Mouse (Mus musculus): ENCODE measurements at regions not wholly inside any gene's neighbourhood (a gene's known extent, or its start where the extent isn't known, plus 50 kb on each side); places are given as distances from the start of the nearest gene placed in this dataset.

DNA sequence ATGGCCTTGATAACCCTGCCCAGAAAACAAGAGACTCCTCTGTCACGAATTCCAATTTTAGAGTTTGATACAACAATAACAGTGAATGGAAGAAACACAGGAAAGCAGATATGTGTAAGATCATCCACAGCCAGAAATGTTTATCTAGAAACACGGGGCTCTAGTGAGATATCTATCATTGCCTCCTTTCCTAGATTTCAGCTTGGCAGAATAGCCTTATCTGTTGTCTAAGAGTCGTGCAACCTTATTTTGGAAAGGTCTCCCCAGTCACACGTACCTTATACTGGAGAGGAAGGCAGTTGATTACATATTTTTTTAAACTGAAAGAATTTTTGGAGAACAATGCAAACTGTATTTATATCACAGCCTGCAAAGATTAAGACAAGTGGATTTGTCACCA, 61.6 kb downstream of the Gm10295 start:
- no peak for DNase-seq (ENCODE audit: low spot score in 2 of 2)

DNA sequence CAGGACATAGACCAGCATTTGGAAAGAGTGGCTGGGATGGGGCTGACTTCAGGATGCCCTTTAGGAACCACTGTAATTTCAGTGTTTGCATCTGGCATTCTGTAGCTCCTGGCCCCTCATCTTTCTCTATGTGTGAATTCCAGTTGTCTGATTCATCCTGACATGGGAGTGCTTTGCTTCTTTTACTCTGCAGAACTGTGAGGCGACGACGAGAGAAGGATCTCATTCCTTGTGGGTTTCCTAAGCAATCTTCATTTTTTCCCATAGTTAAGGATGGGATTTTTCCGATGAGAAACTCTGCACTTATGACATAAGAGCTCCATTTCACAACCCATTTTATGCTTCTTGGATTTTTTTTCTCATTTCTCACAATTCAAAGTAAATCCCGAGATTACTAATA, 62.0 kb downstream of the Gm10295 start:
- no peak for DNase-seq (ENCODE audit: low spot score in 2 of 2)

- DNase-seq (ENCODE audit: low spot score in 2 of 2) = no peak
These were observed 63.8 kb downstream of the Gm10295 start for GRCm38 (mm10) chr7:71287441-71287840.

DNA sequence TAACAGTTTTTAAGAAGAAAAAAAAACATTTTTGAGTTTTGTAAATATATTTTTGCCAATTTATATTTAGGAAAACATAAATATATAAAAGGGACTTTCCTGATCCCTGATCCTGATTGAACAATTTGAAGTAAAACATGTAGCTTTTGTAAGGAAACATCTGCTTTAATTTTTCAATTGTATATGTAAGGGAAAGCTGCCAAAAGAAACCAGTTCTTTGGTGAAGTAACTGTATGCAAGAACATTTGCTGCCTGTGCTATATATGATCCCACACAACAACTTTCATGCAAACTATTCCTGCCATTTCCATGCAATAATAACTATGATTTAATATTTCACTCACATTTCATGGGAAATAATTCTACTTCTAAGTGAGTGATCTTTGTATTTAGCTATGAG, 67.0 kb downstream of the Gm10295 start:
- no peak for DNase-seq (ENCODE audit: low spot score in 2 of 2)

- no peak for DNase-seq (ENCODE audit: low spot score in 2 of 2)
These were observed 67.9 kb downstream of the Gm10295 start for GRCm38 (mm10) chr7:71283419-71283818.

DNA sequence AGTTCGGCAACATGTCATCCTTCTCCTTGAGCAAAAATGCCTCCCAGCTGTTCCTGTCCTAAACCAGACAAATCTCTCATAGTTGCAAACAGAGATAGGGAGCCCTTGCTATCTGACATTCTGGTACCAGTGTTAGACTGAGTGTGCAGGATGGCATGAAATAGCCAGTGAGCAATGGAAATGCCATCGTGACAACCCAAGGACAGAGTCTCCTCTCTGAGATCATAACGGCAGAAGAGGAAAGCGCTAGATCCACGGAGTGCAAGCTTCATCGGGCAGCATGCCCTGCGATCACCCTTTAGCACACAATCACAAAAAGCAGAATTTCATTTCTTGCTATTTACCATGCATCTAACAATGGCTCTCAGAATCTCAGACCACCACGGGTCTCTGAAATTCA, 85.2 kb downstream of the Gm10295 start:
- DNase-seq (ENCODE audit: low spot score in 2 of 2) = no peak

GRCm38 (mm10) chr7:71264115-71264514, 87.2 kb downstream of the Gm10295 start:
- no peak for DNase-seq (ENCODE audit: low spot score in 2 of 2)

- no peak for DNase-seq (ENCODE audit: low spot score in 2 of 2)
These were observed 101.6 kb downstream of the Gm10295 start for GRCm38 (mm10) chr7:71249669-71250068.

GRCm38 (mm10) chr7:71249216-71249615, 102.1 kb downstream of the Gm10295 start:
- DNase-seq (ENCODE audit: low spot score in 2 of 2) = no peak

GRCm38 (mm10) chr7:71247922-71248321, 103.4 kb downstream of the Gm10295 start:
- no peak for DNase-seq (ENCODE audit: low spot score in 2 of 2)

DNA sequence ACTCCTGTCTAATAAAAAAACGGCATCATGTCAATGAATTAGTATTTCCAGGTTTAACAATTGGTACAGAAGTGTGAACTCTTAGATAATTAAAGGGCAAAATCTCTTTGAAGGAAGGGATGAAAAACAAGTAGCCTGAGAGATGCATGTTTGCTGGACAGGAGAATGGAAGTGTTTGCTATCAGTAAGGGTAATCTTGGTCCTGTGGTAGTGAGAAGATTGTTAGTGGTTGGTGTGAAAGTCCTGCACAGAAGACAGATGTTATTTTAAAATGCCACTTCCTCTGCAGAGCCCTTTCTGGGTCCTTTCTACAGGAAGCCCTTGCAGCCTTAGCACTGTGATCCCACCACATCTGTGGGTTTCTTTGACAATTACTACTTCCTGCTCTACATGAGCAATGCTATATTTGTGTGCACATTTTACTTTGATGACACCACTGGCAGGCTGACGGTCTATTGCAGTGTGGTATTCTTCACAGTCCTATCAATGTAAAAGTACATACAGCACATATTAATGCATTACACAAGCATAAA, 108.8 kb downstream of the Gm10295 start:
- DNase-seq (ENCODE audit: low spot score in 2 of 2) = no peak

GRCm38 (mm10) chr7:71239207-71239606, 112.1 kb downstream of the Gm10295 start:
- DNase-seq (ENCODE audit: low spot score in 2 of 2) = no peak

DNA sequence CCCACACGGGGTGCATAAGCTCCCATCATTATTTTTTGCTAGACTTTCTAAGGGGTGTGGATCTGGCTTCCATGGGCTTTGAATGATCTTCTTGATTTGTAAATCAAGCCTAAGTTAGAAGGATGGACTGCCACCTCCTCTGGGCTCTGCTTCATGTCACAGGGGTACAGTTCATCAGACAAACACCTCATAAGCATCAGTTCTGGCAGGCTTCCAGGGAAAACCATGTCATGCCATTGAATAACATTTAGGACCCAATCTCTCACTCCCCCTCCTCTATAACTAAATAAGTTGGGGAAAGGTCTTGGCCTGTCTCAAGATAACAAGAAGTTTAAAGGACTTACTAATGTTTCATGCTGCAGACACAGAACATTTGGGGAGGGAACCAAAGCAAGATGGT, 115.0 kb downstream of the Gm10295 start:
- DNase-seq (ENCODE audit: low spot score in 2 of 2) = no peak

GRCm38 (mm10) chr7:71234176-71234769, 117.0 kb downstream of the Gm10295 start:
- DNase-seq (ENCODE audit: low spot score in 2 of 2) = no peak

DNA sequence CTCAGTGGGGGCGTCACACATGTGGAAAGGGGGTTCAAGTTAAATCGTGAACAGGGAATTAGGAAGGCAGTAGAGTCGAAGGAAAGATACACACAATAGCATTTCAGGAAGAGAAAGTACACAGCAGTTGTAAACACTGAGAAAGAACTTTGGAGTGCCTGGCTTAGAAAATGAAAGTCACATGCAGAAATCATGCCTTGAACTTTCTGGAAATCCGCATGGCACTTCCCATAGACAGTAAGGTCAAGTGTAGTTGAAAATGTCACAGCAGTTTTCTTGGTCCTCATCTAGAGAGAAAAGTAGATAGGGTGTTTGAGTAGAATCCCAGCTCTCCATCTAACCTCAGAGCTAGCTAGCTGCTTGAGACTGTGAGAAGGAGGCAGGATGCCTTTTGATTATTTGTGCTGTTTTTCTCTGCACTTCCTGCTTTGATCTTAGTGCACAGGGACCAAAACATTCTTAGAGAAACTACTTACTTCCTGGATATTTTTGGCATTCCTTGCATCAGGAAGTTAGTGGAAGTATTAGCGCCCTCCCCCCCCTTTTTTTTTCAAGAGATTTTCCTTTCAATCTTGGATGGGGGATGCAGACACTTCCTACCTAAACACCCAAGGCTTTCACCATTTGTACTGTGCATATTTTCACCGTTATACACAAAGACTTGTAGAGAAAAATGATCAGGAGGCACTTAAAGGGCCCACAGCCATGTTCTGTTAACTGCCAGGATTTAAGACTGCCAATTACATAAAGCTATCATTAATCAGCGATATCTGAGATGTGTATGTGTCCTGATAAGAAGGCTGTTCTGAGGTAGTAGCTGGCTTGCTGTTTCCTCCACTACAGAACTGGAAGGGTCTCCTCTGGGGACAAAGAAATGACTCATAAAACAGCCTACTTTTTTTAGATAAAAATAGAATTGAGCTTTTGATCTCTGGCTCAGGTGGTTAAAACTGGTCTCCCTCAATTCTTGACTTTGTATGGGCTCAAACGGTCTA, 118.2 kb downstream of the Gm10295 start:
- DNase-seq (ENCODE audit: low spot score in 2 of 2) = no peak

GRCm38 (mm10) chr7:71230901-71231477, 120.3 kb downstream of the Gm10295 start:
- DNase-seq (ENCODE audit: low spot score in 2 of 2) = no peak

DNA sequence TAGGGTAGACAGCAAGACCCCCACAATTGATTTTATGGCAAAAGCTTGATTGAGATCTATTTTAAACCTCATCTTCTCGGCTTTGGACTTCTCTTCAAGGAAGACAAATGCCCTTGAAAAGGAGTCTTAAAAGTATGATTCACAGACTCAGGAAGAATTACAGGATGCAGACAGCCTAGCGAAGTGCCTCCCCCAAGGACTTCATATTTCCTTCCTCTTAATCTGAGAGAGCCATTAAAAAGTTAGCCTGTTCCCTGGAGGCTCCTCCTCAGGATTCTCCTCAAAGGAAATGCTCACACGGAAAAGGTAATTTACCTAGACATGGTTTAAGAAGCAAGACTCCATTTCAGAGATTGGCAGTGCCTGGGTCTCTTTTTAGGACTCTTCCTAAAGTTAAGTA, 122.1 kb downstream of the Gm10295 start:
- no peak for DNase-seq (ENCODE audit: low spot score in 2 of 2)

DNA sequence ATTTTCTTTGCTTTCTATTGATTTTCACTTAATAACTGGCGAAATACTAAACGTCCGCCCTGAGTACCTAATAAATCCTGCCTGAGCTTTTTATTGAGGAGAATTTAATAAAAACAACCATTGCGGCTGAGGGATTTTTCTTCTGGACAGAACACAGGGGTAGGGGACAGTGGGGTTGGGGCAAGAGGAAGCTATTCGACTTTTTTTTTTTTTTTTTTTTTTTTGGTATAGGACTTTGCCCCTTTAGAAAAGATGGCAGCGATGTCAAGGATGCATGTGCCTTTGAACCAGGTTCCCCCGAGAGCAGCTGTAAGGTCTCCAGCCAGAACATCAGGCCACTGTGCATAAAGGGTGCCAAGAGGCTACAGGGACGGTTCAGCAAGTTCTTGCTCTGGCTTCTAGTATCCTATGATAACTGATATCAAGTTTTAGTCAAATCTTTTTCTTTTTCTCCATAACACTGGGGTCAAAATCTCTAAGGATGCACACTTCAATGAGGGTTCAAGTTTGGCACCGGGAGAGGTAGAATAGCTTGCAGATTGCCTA, 126.9 kb downstream of the Gm10295 start:
- DNase-seq (ENCODE audit: low spot score in 2 of 2) = no peak

DNA sequence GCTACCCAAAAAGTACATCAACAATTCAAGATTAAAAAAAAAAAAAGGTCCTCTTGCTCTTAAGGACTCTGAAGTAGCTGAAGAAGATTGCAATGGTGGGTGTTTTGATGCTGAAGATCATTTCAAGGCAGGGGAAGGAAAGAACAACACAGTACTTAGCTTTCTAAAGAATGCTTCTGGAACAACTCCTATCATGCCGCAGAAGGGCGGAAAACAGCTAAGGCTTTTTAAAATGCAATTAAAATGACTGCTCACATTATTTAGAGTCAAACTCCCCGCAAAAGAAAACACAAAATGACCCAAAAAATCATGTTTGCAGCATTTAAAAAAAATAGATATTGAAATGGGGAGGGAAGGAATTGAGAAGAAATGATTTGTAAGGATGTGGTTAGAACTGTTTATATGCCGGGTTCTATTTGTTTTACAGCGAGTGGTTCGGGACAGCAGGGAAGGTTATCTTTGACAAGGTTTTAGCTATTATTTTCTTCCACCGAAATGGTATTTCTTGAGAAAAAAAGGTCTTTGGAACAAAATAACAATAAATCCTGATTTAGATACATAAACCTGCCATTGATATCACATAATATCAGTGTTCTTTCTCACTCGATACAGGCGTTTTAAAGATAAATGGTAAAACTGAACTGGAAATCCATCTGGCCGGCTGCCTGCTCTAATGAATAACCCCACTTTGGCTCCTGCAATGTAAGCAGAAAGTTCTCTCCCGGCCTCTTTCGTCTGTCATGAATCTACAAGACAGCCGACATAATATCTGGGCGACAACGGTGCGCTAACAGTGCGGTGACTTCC, 127.6 kb downstream of the Gm10295 start:
- no peak for DNase-seq (ENCODE audit: low spot score in 2 of 2)

GRCm38 (mm10) chr7:71217344-71217743, 133.9 kb downstream of the Gm10295 start:
- no peak for DNase-seq (ENCODE audit: low spot score in 2 of 2)

DNA sequence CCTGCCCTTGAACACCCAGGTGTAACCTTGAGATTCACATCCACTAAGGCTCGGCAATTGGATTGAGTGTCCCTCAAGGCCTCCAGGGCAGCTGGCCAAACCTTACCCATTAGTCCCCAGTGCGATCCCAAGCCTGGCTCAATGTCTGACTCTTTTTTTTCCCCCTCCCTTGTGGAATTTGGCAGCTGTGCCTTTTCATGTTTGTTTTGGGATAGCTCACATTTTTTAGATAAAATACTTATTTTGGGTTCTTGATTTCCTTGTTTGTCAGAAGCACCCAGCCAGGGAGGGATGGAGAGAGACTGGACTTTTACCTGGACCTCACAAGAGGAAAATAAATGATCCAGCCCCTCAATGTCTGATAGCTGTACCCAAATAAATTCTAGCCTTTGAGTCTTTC, 134.5 kb downstream of the Gm10295 start:
- DNase-seq (ENCODE audit: low spot score in 2 of 2) = no peak

All from right cerebral cortex, postnatal 36 days (tissue).